Mouse (Mus musculus): ENCODE measurements at regions not wholly inside any gene's neighbourhood (a gene's known extent, or its start where the extent isn't known, plus 50 kb on each side); places are given as distances from the start of the nearest gene placed in this dataset.
A peak's percentile ranks its signal among the peaks of the same experiment; 100 is the strongest.

- Histone ChIP-seq H3K9ac (ENCODE audit: low read length) (no peak overlapping the region), H3K4me3 (replicated peaks; ENCODE audit: low read length) (no peak overlapping the region), H3K27me3 (ENCODE audit: control insufficient read depth, insufficient read depth, low read length) (no peaks in the 10 kb centered on the region), H3K4me2 (ENCODE audit: low read depth, low read length) (no peak overlapping the region), H3K4me1 (ENCODE audit: control insufficient read depth, insufficient read depth, low read length) (no peaks in the 10 kb centered on the region), H3K9me3 (replicated peaks; ENCODE audit: control insufficient read depth, low read length) (no peaks in the 10 kb centered on the region), H3K36me3 (ENCODE audit: control insufficient read depth, insufficient read depth, low read length) (no peaks in the 10 kb centered on the region), H3K27ac (ENCODE audit: low read length) (no peak overlapping the region)
- WGBS = 92% methylated on average over 6 of the region's 6 CpGs
- no peak for ATAC-seq (ENCODE audit: insufficient read depth, low FRiP score)
Measured at GRCm38 (mm10) chr13:101142104-101142735, 309.0 kb upstream of the Slc30a5 start.

- Histone ChIP-seq H3K27ac (ENCODE audit: low read length) (no peak overlapping the region), H3K4me3 (replicated peaks; ENCODE audit: low read length) (no peak overlapping the region), H3K27me3 (ENCODE audit: control insufficient read depth, insufficient read depth, low read length) (no peaks in the 10 kb centered on the region), H3K9ac (ENCODE audit: low read length) (no peak overlapping the region), H3K4me1 (ENCODE audit: control insufficient read depth, insufficient read depth, low read length) (no peaks in the 10 kb centered on the region), H3K9me3 (replicated peaks; ENCODE audit: control insufficient read depth, low read length) (no peaks in the 10 kb centered on the region), H3K4me2 (ENCODE audit: low read depth, low read length) (no peak overlapping the region), H3K36me3 (ENCODE audit: control insufficient read depth, insufficient read depth, low read length) (no peaks in the 10 kb centered on the region)
- no peak for ATAC-seq (ENCODE audit: insufficient read depth, low FRiP score)
- WGBS = 79% methylated on average over 3 of the region's 3 CpGs
Measured at GRCm38 (mm10) chr13:101129466-101129865, 296.2 kb upstream of the Slc30a5 start.

DNA sequence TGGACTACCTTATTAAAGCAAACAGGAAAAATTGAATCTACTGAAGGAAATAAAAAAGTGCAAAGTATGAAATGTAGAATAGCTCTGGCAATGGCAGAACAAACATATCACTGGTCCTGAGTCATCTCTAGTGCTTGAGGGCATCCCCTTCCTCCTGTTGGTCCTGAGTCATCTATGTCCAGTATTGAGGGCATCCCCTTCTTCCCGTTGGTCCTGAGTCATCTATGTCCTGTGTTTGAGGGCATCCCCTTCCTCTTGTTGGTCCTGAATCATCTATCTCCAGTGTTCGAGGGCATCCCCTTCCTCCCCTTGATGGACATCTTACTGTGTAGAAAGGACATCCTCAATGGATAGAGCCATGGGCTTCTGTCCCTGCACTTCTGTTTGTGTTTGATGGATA is 294.6 kb upstream of the Slc30a5 start:
- 82% methylated on average over 2 of the region's 2 CpGs for WGBS
- H3K36me3 ChIP-seq (ENCODE audit: control insufficient read depth, insufficient read depth, low read length) = no peaks in the 10 kb centered on the region

DNA sequence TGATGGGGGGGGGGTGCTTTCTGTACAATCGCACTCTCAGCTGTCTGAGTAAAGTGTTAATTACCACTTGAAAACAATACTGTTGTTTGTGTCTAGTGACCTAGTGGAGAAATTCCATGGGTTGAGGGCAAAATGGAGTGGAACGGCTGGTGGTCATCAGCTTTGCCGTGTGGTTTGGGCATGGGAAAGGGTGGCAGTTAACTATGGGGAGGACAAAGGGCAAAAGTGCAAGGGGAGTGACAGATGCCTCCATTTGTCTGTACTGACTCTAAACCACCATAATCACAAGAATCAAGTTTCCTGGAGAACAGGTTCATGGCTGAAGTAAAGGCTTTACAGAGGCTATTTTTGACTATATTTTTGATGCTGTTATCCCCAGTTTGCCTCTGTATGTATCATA is 294.0 kb upstream of the Slc30a5 start:
- ATAC-seq (ENCODE audit: insufficient read depth, low FRiP score) = no peak
- Histone ChIP-seq H3K9ac (ENCODE audit: low read length) (no peak overlapping the region), H3K36me3 (ENCODE audit: control insufficient read depth, insufficient read depth, low read length) (no peaks in the 10 kb centered on the region), H3K4me1 (ENCODE audit: control insufficient read depth, insufficient read depth, low read length) (no peaks in the 10 kb centered on the region), H3K4me3 (replicated peaks; ENCODE audit: low read length) (no peak overlapping the region), H3K27me3 (ENCODE audit: control insufficient read depth, insufficient read depth, low read length) (no peaks in the 10 kb centered on the region), H3K27ac (ENCODE audit: low read length) (no peak overlapping the region), H3K9me3 (replicated peaks; ENCODE audit: control insufficient read depth, low read length) (no peaks in the 10 kb centered on the region), H3K4me2 (ENCODE audit: low read depth, low read length) (no peak overlapping the region)
- 76% methylated on average over 3 of the region's 3 CpGs for WGBS

More for the DNA sequence above, 294.6 kb upstream of the Slc30a5 start:
- no peak for ATAC-seq (ENCODE audit: insufficient read depth, low FRiP score)
- no peaks in the 10 kb centered on the region for H3K27me3 ChIP-seq (ENCODE audit: control insufficient read depth, insufficient read depth, low read length)
- no peaks in the 10 kb centered on the region for H3K4me1 ChIP-seq (ENCODE audit: control insufficient read depth, insufficient read depth, low read length)
- no peak overlapping the region for H3K27ac ChIP-seq (ENCODE audit: low read length)
- no peak overlapping the region for H3K4me2 ChIP-seq (ENCODE audit: low read depth, low read length)
- H3K9ac ChIP-seq (ENCODE audit: low read length) = no peak overlapping the region
- H3K9me3 ChIP-seq (replicated peaks; ENCODE audit: control insufficient read depth, low read length) = no peaks in the 10 kb centered on the region
- no peak overlapping the region for H3K4me3 ChIP-seq (replicated peaks; ENCODE audit: low read length)

DNA sequence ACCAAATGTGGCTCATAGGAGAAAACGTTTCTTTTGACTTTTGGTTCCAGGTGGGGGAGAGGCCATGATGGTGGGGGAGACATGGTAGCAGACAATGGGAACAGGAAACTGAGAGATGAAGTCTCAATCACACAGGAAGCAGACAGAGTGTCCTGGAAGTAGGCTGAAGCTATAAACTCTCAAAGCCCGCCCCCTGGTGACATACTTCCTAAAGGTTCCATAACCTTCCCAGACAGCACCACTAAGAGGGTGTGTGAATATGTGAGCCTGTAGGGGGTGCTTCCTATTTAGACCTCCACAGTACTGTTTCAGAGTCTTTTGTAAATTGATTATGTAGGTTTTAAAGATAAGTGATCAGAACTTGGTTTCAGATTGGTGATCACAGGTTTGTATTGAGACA is 284.1 kb upstream of the Slc30a5 start:
- Histone ChIP-seq H3K27ac (ENCODE audit: low read length) (no peak overlapping the region), H3K4me3 (replicated peaks; ENCODE audit: low read length) (no peak overlapping the region), H3K27me3 (ENCODE audit: control insufficient read depth, insufficient read depth, low read length) (no peaks in the 10 kb centered on the region), H3K4me1 (ENCODE audit: control insufficient read depth, insufficient read depth, low read length) (no peaks in the 10 kb centered on the region), H3K4me2 (ENCODE audit: low read depth, low read length) (no peak overlapping the region), H3K36me3 (ENCODE audit: control insufficient read depth, insufficient read depth, low read length) (no peaks in the 10 kb centered on the region), H3K9ac (ENCODE audit: low read length) (no peak overlapping the region), H3K9me3 (replicated peaks; ENCODE audit: control insufficient read depth, low read length) (no peaks in the 10 kb centered on the region)
- ATAC-seq (ENCODE audit: insufficient read depth, low FRiP score) = no peak
- 76% methylated on average over 2 of the region's 2 CpGs for WGBS

DNA sequence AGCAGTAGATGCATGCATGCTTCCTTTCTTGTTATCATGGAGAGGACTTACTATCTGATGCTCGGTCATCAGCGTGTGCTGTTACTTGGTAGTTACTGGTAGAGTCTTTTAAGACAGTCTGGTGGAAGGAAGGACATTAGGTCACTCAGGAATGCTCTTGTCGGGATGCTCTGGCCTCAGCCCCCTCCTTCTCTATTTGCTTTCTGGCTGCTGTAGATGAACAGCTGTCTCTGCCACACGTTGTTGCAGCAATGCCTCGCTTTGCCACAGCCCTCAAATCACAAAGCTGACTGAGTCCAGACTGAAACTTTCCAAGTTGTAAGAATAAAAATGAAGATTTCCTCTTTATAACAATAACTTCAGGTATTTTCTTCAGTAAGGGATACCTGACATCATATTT is 282.1 kb upstream of the Slc30a5 start:
- WGBS = 61% methylated on average over 5 of the region's 5 CpGs

DNA sequence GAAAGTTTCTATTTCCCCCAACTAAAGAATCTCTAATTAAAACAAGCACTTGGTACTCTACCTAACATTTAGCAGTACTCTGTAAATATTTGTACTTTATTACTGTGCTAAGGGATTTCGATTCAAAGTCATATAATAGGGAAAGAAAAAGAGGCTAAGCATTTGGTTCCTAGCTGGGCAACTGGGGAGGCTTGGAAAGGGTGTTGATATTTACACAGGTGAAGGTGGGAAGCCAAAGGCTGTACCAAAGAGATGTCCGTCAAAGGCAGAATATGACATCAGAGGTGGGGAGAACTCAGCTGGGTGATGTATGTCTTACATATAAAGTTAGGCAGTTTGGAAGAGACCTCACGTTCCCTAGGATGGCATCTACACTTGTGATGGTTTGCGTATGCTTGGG is 278.9 kb upstream of the Slc30a5 start:
- no peak; the same call in 1 of the 2 replicates for ATAC-seq (ENCODE audit: insufficient read depth, low FRiP score)
- H3K4me2 ChIP-seq (ENCODE audit: low read depth, low read length) = no peak overlapping the region
- no peak overlapping the region for H3K27ac ChIP-seq (ENCODE audit: low read length)
- 55% methylated on average over 4 of the region's 4 CpGs for WGBS
- H3K36me3 ChIP-seq (ENCODE audit: control insufficient read depth, insufficient read depth, low read length) = no peaks in the 10 kb centered on the region
- no peaks in the 10 kb centered on the region for H3K27me3 ChIP-seq (ENCODE audit: control insufficient read depth, insufficient read depth, low read length)
- no peak overlapping the region for H3K4me3 ChIP-seq (replicated peaks; ENCODE audit: low read length)
- no peaks in the 10 kb centered on the region for H3K4me1 ChIP-seq (ENCODE audit: control insufficient read depth, insufficient read depth, low read length)
- H3K9ac ChIP-seq (ENCODE audit: low read length) = no peak overlapping the region
- no peaks in the 10 kb centered on the region for H3K9me3 ChIP-seq (replicated peaks; ENCODE audit: control insufficient read depth, low read length)

More for the DNA sequence above, 282.1 kb upstream of the Slc30a5 start:
- H3K9me3 ChIP-seq (replicated peaks; ENCODE audit: control insufficient read depth, low read length) = no peaks in the 10 kb centered on the region
- H3K9ac ChIP-seq (ENCODE audit: low read length) = no peak overlapping the region
- ATAC-seq (ENCODE audit: insufficient read depth, low FRiP score) = no peak
- no peaks in the 10 kb centered on the region for H3K4me1 ChIP-seq (ENCODE audit: control insufficient read depth, insufficient read depth, low read length)
- no peaks in the 10 kb centered on the region for H3K36me3 ChIP-seq (ENCODE audit: control insufficient read depth, insufficient read depth, low read length)
- H3K4me2 ChIP-seq (ENCODE audit: low read depth, low read length) = no peak overlapping the region
- no peak overlapping the region for H3K27ac ChIP-seq (ENCODE audit: low read length)
- no peaks in the 10 kb centered on the region for H3K27me3 ChIP-seq (ENCODE audit: control insufficient read depth, insufficient read depth, low read length)
- no peak overlapping the region for H3K4me3 ChIP-seq (replicated peaks; ENCODE audit: low read length)

- Histone ChIP-seq H3K27ac (ENCODE audit: low read length) (no peak overlapping the region), H3K9ac (ENCODE audit: low read length) (no peak overlapping the region), H3K27me3 (ENCODE audit: control insufficient read depth, insufficient read depth, low read length) (no peaks in the 10 kb centered on the region), H3K4me1 (ENCODE audit: control insufficient read depth, insufficient read depth, low read length) (no peaks in the 10 kb centered on the region), H3K4me3 (replicated peaks; ENCODE audit: low read length) (no peak overlapping the region), H3K36me3 (ENCODE audit: control insufficient read depth, insufficient read depth, low read length) (no peaks in the 10 kb centered on the region), H3K9me3 (replicated peaks; ENCODE audit: control insufficient read depth, low read length) (no peaks in the 10 kb centered on the region), H3K4me2 (ENCODE audit: low read depth, low read length) (no peak overlapping the region)
- peak; percentile 68; the same call in 1 of the 2 replicates for ATAC-seq (ENCODE audit: insufficient read depth, low FRiP score)
- 47% methylated on average over 2 of the region's 2 CpGs for WGBS
Measured at GRCm38 (mm10) chr13:101111773-101112172, 278.5 kb upstream of the Slc30a5 start.

- H3K4me3 ChIP-seq (replicated peaks; ENCODE audit: low read length) = no peak overlapping the region
- H3K27ac ChIP-seq (ENCODE audit: low read length) = no peak overlapping the region
- no peaks in the 10 kb centered on the region for H3K4me1 ChIP-seq (ENCODE audit: control insufficient read depth, insufficient read depth, low read length)
- ATAC-seq (ENCODE audit: insufficient read depth, low FRiP score) = no peak
- H3K27me3 ChIP-seq (ENCODE audit: control insufficient read depth, insufficient read depth, low read length) = no peaks in the 10 kb centered on the region
- no peaks in the 10 kb centered on the region for H3K36me3 ChIP-seq (ENCODE audit: control insufficient read depth, insufficient read depth, low read length)
- 56% methylated on average over 3 of the region's 3 CpGs for WGBS
- no peaks in the 10 kb centered on the region for H3K9me3 ChIP-seq (replicated peaks; ENCODE audit: control insufficient read depth, low read length)
- no peak overlapping the region for H3K4me2 ChIP-seq (ENCODE audit: low read depth, low read length)
- no peak overlapping the region for H3K9ac ChIP-seq (ENCODE audit: low read length)
Measured at GRCm38 (mm10) chr13:101100621-101101020, 267.4 kb upstream of the Slc30a5 start.
